Mouse (Mus musculus): Measurements from ENCODE around the gene Myzap. TPM values are rescaled to one million over a fixed set of nuclear protein-coding genes. Genes with fewer than 3 reads are reported as not detected.

The Myzap gene
- polyA plus RNA-seq, 1 experiment from 2014 or later, result 2.5 TPM

- Histone ChIP-seq H3K9ac (replicated peaks) (no peak overlapping the region), H3K4me1 (no peaks in the 10 kb centered on the region), H3K27ac (replicated peaks) (no peak overlapping the region), H3K9me3 (replicated peaks) (no peaks in the 10 kb centered on the region), H3K27me3 (replicated peaks) (no peaks in the 10 kb centered on the region), H3K4me3 (replicated peaks) (no peak overlapping the region), H3K36me3 (peaks cover 54% of the 10 kb centered on the region), H3K4me2 (no peak overlapping the region)
- ATAC-seq (ENCODE audit: low FRiP score), result no peak
- WGBS, result 96% methylated on average over 4 of the region's 4 CpGs
Measured at GRCm38 (mm10) chr9:71475536-71475935, 116.6 kb downstream of the Myzap start.

- Histone ChIP-seq H3K4me1 (no peaks in the 10 kb centered on the region), H3K36me3 (no peaks in the 10 kb centered on the region), H3K9ac (replicated peaks) (no peak overlapping the region), H3K4me2 (no peak overlapping the region), H3K9me3 (replicated peaks) (no peaks in the 10 kb centered on the region), H3K27ac (replicated peaks) (no peak overlapping the region), H3K4me3 (replicated peaks) (no peak overlapping the region), H3K27me3 (replicated peaks) (no peaks in the 10 kb centered on the region)
- no peak for ATAC-seq (ENCODE audit: low FRiP score)
- 57% methylated on average over 4 of the region's 4 CpGs for WGBS
Measured at GRCm38 (mm10) chr9:71467434-71467833, 124.7 kb downstream of the Myzap start.

GRCm38 (mm10) chr9:71466111-71466510, 126.0 kb downstream of the Myzap start:
- Histone ChIP-seq H3K9me3 (replicated peaks) (no peaks in the 10 kb centered on the region), H3K27ac (replicated peaks) (no peak overlapping the region), H3K4me1 (no peaks in the 10 kb centered on the region), H3K4me2 (no peak overlapping the region), H3K36me3 (no peaks in the 10 kb centered on the region), H3K27me3 (replicated peaks) (no peaks in the 10 kb centered on the region), H3K4me3 (replicated peaks) (no peak overlapping the region), H3K9ac (replicated peaks) (no peak overlapping the region)
- no peak for ATAC-seq (ENCODE audit: low FRiP score)
- WGBS, result 86% methylated on average over 3 of the region's 3 CpGs

- Histone ChIP-seq H3K36me3 (no peaks in the 10 kb centered on the region), H3K4me2 (no peak overlapping the region), H3K9me3 (replicated peaks) (no peaks in the 10 kb centered on the region), H3K27me3 (replicated peaks) (no peaks in the 10 kb centered on the region), H3K9ac (replicated peaks) (no peak overlapping the region), H3K4me1 (no peaks in the 10 kb centered on the region), H3K27ac (replicated peaks) (no peak overlapping the region), H3K4me3 (replicated peaks) (no peak overlapping the region)
- ATAC-seq (ENCODE audit: low FRiP score), result no peak
- 78% methylated on average over 13 of the region's 13 CpGs for WGBS
Measured at GRCm38 (mm10) chr9:71463072-71463667, 129.0 kb downstream of the Myzap start.

GRCm38 (mm10) chr9:71456738-71457137, 135.4 kb downstream of the Myzap start:
- WGBS, result 69% methylated on average over 4 of the region's 4 CpGs
- Histone ChIP-seq H3K4me2 (no peak overlapping the region), H3K36me3 (no peaks in the 10 kb centered on the region), H3K4me3 (replicated peaks) (no peak overlapping the region), H3K4me1 (no peaks in the 10 kb centered on the region), H3K27ac (replicated peaks) (no peak overlapping the region), H3K27me3 (replicated peaks) (0 out of 2 replicates have a peak, but pooled peaks cover 7% of the 10 kb centered on the region), H3K9ac (replicated peaks) (no peak overlapping the region), H3K9me3 (replicated peaks) (no peaks in the 10 kb centered on the region)
- ATAC-seq (ENCODE audit: low FRiP score), result no peak

Other genes with a start within 250 kb of the Myzap start
- 327 and 331 TPM in 2 replicates for gene Polr2m, start 106.4 kb downstream of the Myzap start, polyA plus RNA-seq (2015; fragmentation: Nextera tagmentation; extraction: Ambion mirVana)
- gene Cgnl1, start 179.2 kb upstream of the Myzap start, polyA plus RNA-seq (2015; fragmentation: Nextera tagmentation; extraction: Ambion mirVana), result 6.9 and 8.0 TPM in 2 replicates

Measured in neural tube, embryonic 15.5 days (tissue).